Mouse (Mus musculus) heart, embryonic 11.5 days (tissue): Measurements from ENCODE around the gene Tas2r119. TPM values are rescaled to one million over a fixed set of nuclear protein-coding genes. Genes with fewer than 3 reads are reported as not detected.
"Not testable (repeated sequence)": the region's sequence is repeated elsewhere in the genome, so short reads cannot be mapped to it uniquely, and the experiment has no call there.

ENCODE experiments used
- ATAC-seq: fragments of 200-750 bp; cut with Nextera tagmentation; replicated peaks from 2 replicates; pipeline ENCODE4 v1.8.0; 2017; ENCODE audit warnings: moderate library complexity; ENCODE audit not compliant: insufficient number of reproducible peaks, low FRiP score, low TSS enrichment
- H3K27ac ChIP-seq: fragments of 300-500 bp; sonication (generic); 2 replicates; pipeline ENCODE4 v1.5.1; 2014; ENCODE audit warnings: mild to moderate bottlenecking, low read depth, low read length
- H3K27me3 ChIP-seq: fragments of 300-500 bp; sonication (generic); 2 replicates; pipeline ENCODE4 v1.6.1; 2014; ENCODE audit warnings: mild to moderate bottlenecking, low read length, mixed read lengths; ENCODE audit not compliant: control insufficient read depth, insufficient read depth
- H3K36me3 ChIP-seq: fragments of 300-500 bp; sonication (generic); 2 replicates; pipeline ENCODE4 v1.6.1; 2014; ENCODE audit warnings: mild to moderate bottlenecking, low read length, moderate library complexity, mixed read lengths; ENCODE audit not compliant: control insufficient read depth, insufficient read depth
- H3K4me1 ChIP-seq: fragments of 300-500 bp; sonication (generic); 2 replicates; pipeline ENCODE4 v1.6.1; 2014; ENCODE audit warnings: low read length; ENCODE audit not compliant: control insufficient read depth, insufficient read depth
- H3K4me2 ChIP-seq: fragments of 300-500 bp; sonication (generic); 2 replicates; pipeline ENCODE4 v1.6.1; 2014; ENCODE audit warnings: mild to moderate bottlenecking, moderate library complexity
- H3K4me3 ChIP-seq: fragments of 300-500 bp; sonication (generic); 2 replicates; pipeline ENCODE4 v1.5.1; 2014; ENCODE audit warnings: low read depth, low read length
- H3K9ac ChIP-seq: fragments of 300-500 bp; sonication (generic); 2 replicates; pipeline ENCODE4 v1.6.1; 2014; ENCODE audit warnings: mild to moderate bottlenecking, low read depth, low read length, moderate library complexity
- H3K9me3 ChIP-seq: fragments of 300-500 bp; sonication (generic); replicated peaks from 2 replicates; pipeline ENCODE4 v1.6.1; 2016; ENCODE audit warnings: low read length; ENCODE audit not compliant: control insufficient read depth
- WGBS: fragments of 180-500 bp; shearing (Covaris S2); extraction: QIAGEN DNeasy Blood & Tissue Kit; methylation state at CpG from one replicate; pipeline ENCODE4 v1.1.7; 2014; ENCODE audit not compliant: insufficient replicate concordance; 5-methylcytosine and 5-hydroxymethylcytosine counted together
- polyA plus RNA-seq: library from polyadenylated mRNA; unstranded; fragments of >200 nt; fragmentation: Nextera tagmentation; extraction: Ambion mirVana; gene quantifications from 2 replicates; pipeline ENCODE4 v1.2.1, GENCODE M21; 2014

Tas2r119 gene
- polyA plus RNA-seq, 1 experiment from 2014 or later = not detected

- Histone ChIP-seq H3K4me1 (no peaks in the 10 kb centered on the region), H3K9me3 (no peaks in the 10 kb centered on the region), H3K4me3 (no peak overlapping the region), H3K27ac (no peak overlapping the region), H3K27me3 (no peaks in the 10 kb centered on the region), H3K4me2 (no peak overlapping the region), H3K9ac (no peak overlapping the region), H3K36me3 (no peaks in the 10 kb centered on the region)
- 74% methylated on average over 5 of the region's 5 CpGs for WGBS
- ATAC-seq = no peak
These were observed 21.5 kb downstream of the Tas2r119 start for GRCm38 (mm10) chr15:32198561-32198960.

GRCm38 (mm10) chr15:32203242-32203641 is 26.2 kb downstream of the Tas2r119 start:
- H3K9me3 ChIP-seq = no peaks in the 10 kb centered on the region
- H3K36me3 ChIP-seq = no peaks in the 10 kb centered on the region
- no peak for ATAC-seq
- H3K4me3 ChIP-seq = no peak overlapping the region
- H3K27ac ChIP-seq = no peak overlapping the region
- WGBS = 76% methylated on average over 5 of the region's 5 CpGs
- no peak overlapping the region for H3K9ac ChIP-seq
- H3K27me3 ChIP-seq = no peaks in the 10 kb centered on the region
- no peaks in the 10 kb centered on the region for H3K4me1 ChIP-seq
- no peak overlapping the region for H3K4me2 ChIP-seq

DNA sequence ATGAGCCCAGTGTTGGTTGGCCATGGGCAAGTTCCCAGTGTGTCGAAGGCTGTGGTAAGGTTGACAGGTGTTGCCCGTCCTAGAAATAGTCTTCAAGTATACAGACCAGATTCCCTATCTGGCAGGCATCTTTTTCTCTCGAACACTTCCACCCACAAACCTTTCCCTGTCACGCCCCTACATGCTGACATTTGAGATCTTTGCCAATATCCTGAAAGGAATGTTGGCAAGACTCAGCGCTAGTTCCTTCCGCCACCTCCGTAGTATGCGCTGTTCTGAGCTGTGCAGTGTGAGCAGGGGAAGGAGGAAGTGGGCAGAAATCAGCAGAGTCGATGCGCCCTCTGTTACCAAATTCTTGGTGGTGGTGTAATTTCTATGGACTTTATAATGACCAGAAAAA is 27.8 kb downstream of the Tas2r119 start:
- ATAC-seq = no peak
- Histone ChIP-seq H3K36me3 (no peaks in the 10 kb centered on the region), H3K27me3 (no peaks in the 10 kb centered on the region), H3K4me1 (no peaks in the 10 kb centered on the region), H3K4me3 (no peak overlapping the region), H3K27ac (no peak overlapping the region), H3K4me2 (no peak overlapping the region), H3K9ac (no peak overlapping the region), H3K9me3 (no peaks in the 10 kb centered on the region)
- WGBS = 88% methylated on average over 10 of the region's 10 CpGs

- ATAC-seq, H3K27ac ChIP-seq, H3K4me3 ChIP-seq, H3K9me3 ChIP-seq, H3K4me1 ChIP-seq, H3K27me3 ChIP-seq, H3K4me2 ChIP-seq, H3K36me3 ChIP-seq, H3K9ac ChIP-seq: not testable (repeated sequence)
- 83% methylated on average over 10 of the region's 10 CpGs for WGBS
These were observed 37.6 kb downstream of the Tas2r119 start for GRCm38 (mm10) chr15:32214687-32215086.

DNA sequence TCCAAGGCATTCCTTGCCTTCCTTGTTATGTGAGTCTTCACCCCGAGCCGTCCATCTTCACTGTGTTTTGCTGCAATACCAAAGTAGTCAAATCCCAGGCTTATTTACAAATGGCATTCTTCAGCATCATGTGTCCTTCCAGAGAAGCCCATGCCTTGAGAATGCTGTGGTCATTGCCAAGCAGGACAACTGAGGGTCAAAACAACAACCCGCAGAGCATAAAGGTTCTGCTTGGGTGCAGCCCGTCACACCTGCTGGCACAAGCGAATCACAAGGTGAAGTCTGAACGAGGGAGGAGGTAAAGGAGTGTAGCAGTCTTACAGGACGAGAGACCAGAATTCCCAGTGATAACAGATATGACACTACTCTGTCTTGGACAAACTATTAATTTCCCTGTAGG is 45.9 kb downstream of the Tas2r119 start:
- Histone ChIP-seq H3K36me3 (no peaks in the 10 kb centered on the region), H3K4me1 (no peaks in the 10 kb centered on the region), H3K9me3 (no peaks in the 10 kb centered on the region), H3K4me3 (no peak overlapping the region), H3K27me3 (no peaks in the 10 kb centered on the region), H3K27ac (no peak overlapping the region), H3K9ac (no peak overlapping the region), H3K4me2 (no peak overlapping the region)
- 81% methylated on average over 7 of the region's 7 CpGs for WGBS
- no peak for ATAC-seq

DNA sequence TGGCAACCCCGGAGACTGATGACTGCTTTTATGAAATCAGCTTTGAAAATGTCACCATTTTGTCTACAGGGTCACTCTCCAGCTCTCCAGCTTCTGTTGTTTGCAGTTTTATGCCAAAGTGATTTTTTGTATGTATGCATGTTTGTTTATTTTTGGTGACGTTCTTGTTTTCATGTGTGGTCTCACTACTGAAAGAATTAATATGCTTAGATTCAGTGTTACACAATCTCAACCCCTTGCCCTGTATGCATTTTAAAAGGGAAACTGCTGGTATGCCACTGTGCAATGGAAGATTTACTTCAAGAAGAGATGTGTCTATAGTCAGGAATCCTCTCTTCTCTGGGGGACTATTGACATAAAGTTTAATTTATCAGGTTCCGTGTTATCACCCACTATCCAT is 48.3 kb downstream of the Tas2r119 start:
- WGBS = 81% methylated on average over 3 of the region's 3 CpGs
- H3K27ac ChIP-seq = no peak overlapping the region
- no peak overlapping the region for H3K9ac ChIP-seq
- no peaks in the 10 kb centered on the region for H3K4me1 ChIP-seq
- no peak overlapping the region for H3K4me2 ChIP-seq
- H3K4me3 ChIP-seq = no peak overlapping the region
- H3K27me3 ChIP-seq = no peaks in the 10 kb centered on the region
- no peaks in the 10 kb centered on the region for H3K36me3 ChIP-seq
- no peaks in the 10 kb centered on the region for H3K9me3 ChIP-seq
- ATAC-seq = no peak

GRCm38 (mm10) chr15:32226381-32226780 is 49.3 kb downstream of the Tas2r119 start:
- WGBS = 81% methylated on average over 6 of the region's 6 CpGs

DNA sequence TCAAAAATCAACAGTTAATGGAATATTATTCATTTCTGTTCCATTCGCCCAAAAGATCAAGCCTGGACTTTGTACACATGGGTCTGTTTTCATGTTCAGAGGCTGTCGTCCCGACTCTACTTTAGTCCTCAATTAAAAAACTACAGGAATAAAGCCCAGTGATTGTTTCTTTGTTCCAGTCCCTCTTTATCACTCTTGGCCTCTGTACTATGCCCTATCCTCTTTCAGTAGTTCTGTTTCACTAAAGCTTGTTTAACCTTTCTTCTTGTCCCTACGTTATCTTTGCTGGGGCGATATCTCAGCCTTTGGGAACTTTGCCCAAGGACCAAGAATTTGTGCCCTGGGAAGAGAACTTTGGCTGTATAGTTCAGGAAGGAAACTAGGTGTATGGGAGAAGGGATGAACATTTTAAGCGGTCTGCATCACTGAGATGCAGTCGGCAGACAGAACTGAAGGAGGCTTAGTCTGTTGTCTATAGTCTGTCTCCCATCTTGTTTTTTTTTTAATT is 49.9 kb downstream of the Tas2r119 start:
- ATAC-seq = no peak
- Histone ChIP-seq H3K36me3 (no peaks in the 10 kb centered on the region), H3K9ac (no peak overlapping the region), H3K27me3 (no peaks in the 10 kb centered on the region), H3K27ac (no peak overlapping the region), H3K4me2 (no peak overlapping the region), H3K4me1 (no peaks in the 10 kb centered on the region), H3K4me3 (no peak overlapping the region), H3K9me3 (no peaks in the 10 kb centered on the region)
- 69% methylated on average over 7 of the region's 7 CpGs for WGBS

More at GRCm38 (mm10) chr15:32226381-32226780, 49.3 kb downstream of the Tas2r119 start:
- H3K9me3 ChIP-seq = no peaks in the 10 kb centered on the region
- no peaks in the 10 kb centered on the region for H3K27me3 ChIP-seq
- no peaks in the 10 kb centered on the region for H3K4me1 ChIP-seq
- H3K4me2 ChIP-seq = no peak overlapping the region
- ATAC-seq = no peak
- no peaks in the 10 kb centered on the region for H3K36me3 ChIP-seq
- no peak overlapping the region for H3K27ac ChIP-seq
- no peak overlapping the region for H3K4me3 ChIP-seq
- H3K9ac ChIP-seq = no peak overlapping the region
